Mouse (Mus musculus) C2C12 (cell line): ENCODE measurements around the gene Prr15l.

Experiments
- CEBPB ChIP-seq: IDR thresholded peaks from one replicate; pipeline ENCODE4 v1.6.1; 2011; ENCODE audit warnings: low read depth, mild to moderate bottlenecking, control low read depth, moderate library complexity
- CTCF ChIP-seq: IDR thresholded peaks from one replicate; pipeline ENCODE4 v1.5.1; 2011; ENCODE audit not compliant: control insufficient read depth, insufficient read depth, insufficient read length
- MAX ChIP-seq: IDR thresholded peaks from one replicate; pipeline ENCODE4 v1.6.1; 2011; ENCODE audit warnings: mild to moderate bottlenecking, control low read depth
- MYOD1 ChIP-seq: IDR thresholded peaks from one replicate; pipeline ENCODE4 v1.6.1; 2011; ENCODE audit warnings: low read depth; ENCODE audit not compliant: control insufficient read depth, insufficient read length
- MYOG ChIP-seq: IDR thresholded peaks from one replicate; pipeline ENCODE4 v1.6.1; 2011; ENCODE audit not compliant: control insufficient read depth, insufficient read length; ENCODE audit errors: extremely low read depth
- USF1 ChIP-seq: IDR thresholded peaks from one replicate; pipeline ENCODE4 v1.6.1; 2011; ENCODE audit warnings: low read depth, mild to moderate bottlenecking, control low read depth, moderate library complexity

DNA sequence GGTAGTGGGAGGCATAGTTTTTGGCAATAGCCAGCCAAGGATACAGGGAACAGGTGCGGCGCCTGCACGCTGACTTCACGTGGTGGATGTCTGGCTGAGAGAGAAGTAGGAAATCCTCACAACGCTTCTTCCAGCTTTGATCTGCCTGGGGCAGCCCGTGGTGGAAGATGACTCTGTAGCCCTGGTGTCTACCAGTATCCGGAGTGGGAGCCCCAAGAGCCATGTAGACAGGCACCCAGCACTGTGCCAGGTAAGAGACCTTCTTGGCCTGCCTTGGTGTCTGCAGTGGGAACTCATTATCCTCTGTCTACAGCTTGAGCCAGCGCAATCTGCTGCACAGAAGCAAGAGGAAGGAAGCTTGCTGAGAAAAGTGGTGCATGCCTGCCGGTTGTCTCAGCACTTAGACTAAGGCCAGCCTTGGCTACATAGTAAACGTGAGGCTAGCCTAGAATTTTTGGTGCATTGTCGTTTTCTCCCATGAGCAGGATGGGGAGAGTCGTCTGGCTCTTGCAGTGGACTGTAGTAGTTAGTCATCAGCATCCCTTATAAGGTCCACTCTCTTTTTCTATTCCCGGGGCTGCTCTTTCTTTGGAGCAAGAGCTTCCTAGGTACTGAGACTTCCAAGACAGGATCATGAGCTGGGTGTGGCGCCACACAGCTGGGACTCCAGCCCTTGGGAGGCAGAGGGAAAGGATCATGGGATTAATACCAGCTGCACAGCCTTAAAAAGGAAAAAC is 17.1 kb downstream of the Prr15l start:
- TF ChIP-seq CTCF, result no peak
- no peak for TF ChIP-seq MAX
- TF ChIP-seq USF1, result no peak
- TF ChIP-seq MYOD1, result no peak
- no peak for TF ChIP-seq MYOG
- TF ChIP-seq CEBPB, result no peak
